Mouse (Mus musculus): ENCODE results near the gene Kcnma1.

Kcnma1 gene

DNA sequence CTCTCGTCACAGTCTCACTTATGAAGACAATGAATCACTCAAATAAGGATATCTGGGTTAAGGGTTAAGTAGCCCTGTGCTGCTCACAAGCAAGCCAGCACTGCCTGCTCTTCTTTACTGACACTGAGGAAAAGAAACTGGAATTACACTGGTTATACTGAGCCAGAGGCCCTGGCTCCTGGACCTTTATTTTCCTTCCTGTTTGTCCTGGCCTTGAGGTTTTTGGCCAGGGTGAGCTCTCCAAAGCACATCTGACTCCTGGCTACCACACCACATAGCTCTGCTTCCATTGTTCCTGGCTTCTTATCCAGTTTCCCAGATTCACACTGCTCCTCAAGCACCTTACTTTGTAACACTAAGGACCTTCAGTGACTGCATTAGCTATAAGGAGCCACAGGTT lies 242.5 kb downstream of the Kcnma1 start:
- no peak for DNase-seq

DNA sequence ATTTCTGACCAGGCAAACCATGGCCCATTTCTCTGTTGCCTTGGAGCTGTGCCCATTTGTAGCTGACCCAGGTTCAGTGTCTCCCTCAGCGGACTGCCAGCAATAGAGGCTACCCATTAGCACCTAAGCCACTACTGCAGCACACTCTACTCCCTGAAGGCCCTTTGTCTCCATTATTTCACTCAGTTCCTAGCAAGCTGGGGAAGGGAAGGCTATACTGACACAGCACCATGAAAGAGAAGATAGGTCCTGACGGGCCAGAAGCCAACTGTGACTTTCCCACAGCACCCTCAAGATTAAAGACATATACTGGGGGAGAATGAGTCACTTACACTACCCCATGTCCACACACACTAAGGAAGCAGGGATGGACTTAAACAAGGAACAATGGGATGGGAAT lies 251.8 kb downstream of the Kcnma1 start:
- no peak for DNase-seq

DNA sequence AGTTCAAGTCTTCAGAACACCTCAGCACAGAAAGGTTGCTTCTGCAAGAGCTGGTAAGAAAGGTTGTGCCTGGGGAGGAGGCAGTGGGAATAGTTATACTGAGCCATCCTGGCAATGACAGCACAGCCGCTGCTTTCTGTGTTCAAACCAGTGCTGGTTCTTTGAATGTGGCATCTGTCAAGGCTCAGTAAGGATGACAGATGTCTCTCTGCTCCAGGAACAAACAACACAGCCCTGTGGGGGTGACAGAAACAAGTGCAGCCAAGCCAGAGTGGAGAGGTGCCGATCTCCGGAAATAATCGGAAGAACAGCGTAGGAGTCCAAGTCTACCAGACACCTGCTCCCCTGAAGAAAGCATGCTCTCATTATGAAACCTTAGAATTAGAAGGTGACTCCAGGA lies 254.7 kb downstream of the Kcnma1 start:
- DNase-seq = no peak

DNA sequence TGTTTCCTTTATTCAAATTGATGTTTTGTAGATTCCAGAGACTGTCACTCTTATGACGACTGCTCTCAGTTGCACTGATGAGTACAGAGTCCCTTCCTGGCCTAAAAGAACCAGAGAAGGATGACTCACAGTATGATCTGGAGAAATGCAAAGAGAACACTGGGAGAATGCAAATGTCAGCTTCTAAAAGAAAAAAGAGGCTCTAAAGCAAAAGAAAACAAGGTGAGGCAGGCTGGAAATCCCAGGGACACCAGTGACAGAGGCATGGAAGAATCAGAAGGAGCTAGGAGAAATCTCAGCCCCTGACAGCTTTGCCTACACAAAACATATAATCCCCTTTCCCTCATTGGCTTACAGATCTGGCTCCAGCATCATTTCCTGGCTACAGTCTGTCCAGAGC lies 255.9 kb downstream of the Kcnma1 start:
- no peak for DNase-seq

DNA sequence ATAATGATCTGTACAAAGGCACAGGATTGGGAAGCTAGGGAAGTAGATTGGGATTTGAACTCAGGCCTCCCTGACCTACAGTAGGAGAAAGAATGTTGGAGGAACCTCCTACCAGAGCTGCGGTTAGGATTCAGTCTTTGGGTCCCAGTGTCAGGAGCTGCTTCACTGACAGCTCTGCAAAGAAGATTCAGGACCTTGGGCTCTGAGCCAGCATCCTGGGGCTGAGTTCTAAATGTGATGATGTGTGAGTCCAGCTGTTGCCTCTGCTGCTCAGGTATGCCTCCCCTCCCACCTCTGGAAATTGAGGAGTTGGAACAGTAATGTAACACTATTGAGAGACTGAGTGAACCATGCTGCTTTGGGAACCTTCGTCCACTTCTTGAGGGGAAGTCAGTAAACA lies 266.3 kb downstream of the Kcnma1 start:
- no peak for DNase-seq

DNA sequence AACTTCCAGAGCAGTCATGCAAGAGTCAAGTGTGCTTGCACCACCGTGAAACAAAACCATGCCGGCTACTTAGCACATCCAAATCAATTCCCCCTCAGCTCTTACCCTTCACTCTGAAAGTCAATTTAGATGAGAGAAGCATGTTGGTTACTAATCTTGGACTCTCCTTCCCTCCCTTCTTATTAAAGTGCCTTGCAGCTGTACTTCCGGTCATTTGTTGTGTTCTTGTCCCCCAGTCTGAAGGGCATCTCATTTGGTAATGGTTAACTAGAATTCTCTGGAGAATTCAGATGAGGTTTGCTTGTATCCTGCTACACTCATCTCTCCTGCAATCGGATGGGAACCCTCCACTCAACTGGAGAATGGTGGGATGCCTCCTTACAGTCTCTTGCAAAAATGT lies 267.3 kb downstream of the Kcnma1 start:
- DNase-seq = no peak

DNA sequence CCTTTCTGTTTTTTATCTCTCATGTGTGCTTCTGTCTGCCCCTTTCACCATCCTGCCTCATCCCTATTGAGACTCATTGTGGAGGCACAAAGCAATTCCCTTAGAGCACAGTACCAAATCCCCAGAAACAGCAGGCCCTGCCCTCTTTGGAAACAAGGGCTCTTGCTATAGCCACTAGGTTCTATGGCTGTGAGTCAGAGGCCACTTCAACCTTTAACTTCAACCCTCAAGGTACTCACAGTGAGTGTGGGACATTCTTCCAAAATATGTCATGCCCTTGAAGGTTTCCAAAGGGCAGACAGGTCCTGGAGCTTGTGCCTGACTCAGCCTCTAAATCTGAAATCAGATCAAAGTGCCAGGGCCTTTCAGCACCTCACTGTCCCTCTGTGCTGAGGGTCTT lies 272.8 kb downstream of the Kcnma1 start:
- no peak for DNase-seq

DNA sequence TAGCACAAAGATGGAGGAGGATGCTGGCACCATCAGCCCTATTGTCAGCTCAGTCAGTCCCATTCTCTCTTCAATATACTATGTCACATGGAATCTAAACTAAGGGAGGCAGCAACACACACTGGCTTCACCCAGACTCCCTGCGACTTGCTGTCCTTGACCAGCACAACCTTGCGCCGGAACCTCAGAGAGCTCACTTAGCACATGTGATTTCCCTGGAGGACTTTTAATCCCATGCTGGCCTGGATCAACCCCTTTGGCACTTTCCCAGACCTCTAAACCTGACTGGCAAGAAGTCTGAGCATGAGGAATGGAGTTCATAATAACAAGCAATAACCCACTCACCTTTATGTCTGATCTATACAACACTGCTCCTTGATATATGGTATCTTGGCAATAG lies 280.1 kb downstream of the Kcnma1 start:
- no peak for DNase-seq

DNA sequence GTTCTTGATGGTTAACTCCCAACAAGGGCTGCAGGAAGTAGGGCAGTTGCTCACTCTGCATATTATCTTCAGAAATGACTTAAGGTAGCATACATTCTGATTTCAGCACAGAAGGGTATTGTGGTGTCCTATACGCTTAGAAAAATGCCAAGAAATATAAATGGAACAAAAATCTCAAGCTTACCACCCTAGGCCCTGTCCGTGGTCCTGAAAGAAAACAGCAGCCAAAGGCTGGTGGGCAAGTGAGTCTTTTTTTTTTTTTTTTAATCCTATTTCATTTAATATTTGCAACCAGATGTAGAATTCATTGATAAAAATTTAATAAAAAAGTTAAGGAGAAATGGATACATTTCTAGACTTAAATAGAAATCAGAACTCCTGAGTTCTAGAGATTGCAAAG lies 284.9 kb downstream of the Kcnma1 start:
- DNase-seq = no peak

DNA sequence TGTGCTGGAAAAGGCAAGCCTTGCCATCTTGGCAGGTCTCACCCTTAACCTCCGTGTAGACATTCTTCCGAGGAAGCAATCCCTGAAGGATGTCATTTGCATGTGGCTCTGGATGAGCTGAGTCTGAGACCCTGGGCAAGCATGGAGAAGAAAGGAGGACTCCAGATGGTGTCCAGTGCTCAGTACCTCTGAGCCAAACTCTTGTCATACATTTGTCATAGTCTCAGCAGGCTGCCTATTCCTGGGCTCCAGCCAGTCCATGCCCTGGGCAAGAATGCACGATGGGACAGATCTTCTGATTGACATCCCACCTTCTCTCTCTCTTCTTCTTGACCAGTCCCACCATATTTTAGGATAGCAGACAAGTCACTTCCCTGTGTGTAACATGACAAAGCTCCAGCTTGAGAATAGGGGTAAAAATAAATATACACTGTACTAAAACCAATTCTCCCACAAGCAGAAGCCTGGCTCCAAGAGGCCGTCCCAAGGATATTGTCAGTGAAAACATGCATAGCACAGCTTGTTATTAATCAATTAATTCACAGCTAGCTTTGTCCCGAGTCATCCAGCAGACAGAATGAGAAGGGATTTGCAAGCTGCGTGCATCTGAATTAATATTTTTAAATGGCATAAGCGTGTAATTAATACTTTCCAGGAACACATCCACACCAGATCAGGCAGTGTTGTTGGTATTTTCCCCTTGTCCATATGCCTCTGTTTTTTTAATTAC lies 290.4 kb downstream of the Kcnma1 start:
- no peak for DNase-seq

DNA sequence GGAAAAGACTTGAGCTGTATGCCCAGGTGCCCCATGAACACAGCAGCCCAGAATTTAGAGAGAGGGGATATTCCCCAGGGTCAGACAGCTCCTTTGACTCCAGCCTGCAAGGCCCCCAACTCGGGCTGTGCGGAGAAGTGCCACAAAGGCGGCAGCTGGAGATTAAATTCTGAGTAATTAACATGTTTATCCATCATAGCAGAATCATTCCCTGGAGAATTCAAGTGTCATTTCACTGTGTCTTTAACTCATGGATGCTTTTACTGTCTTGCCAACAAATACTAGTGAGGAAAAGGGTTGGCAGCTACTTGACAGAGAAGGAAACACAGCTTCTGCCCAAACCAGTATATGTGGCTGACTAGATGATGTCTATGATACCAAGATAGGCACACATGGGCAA lies 295.0 kb downstream of the Kcnma1 start:
- no peak for DNase-seq

DNA sequence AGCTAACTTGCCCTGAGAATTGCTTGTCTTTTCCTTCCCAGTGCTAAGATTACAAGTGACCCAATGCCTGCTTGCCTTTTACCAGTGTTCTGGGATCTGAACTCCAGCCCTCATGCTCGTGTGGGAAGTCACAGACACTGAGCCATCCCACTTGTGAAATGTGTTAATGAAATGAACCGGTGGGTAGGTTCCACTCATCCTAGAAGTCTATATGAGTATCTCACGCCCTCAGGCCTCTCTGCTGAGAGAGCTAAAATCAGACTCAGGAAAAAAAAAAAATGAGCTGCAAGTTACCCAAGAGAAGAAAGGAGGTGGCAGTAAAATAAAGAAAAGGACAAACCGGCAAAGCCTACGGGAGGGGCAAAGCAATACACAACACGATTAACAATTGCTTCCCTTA lies 295.6 kb downstream of the Kcnma1 start:
- DNase-seq = no peak

DNA sequence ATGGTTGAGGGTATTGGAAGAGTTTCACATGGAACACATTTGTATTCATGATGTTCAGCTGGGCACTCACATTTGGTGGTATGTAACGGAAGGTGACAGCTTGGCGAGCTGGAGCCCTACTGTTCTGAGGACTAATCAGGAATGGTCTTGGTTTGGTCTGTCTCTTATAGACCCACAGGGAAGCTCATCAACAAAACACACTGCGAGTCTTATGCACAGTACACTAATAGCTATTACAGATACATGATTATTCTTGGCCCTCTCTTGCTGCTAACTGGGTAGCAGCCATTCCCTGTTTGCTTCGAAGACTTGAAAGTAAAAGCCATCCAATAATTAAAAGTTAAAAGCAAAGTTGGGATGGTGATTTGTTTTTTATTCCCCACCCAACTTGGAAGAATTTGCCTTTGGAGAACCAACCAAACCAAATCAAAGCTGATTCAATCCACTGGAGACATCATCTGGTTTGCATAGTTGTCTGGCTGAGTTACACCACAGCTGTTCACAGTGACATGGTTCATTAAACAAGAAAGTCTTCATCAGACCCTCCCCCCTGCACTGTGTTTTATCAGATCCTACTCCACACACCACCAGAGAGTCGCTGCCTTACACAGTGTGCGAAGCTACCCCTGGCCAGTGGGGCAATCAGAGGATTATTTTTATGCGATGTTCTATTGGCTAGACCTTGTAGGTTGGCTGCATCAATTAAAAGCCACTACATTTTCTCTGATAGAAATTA lies 299.7 kb downstream of the Kcnma1 start:
- DNase-seq = no peak

DNA sequence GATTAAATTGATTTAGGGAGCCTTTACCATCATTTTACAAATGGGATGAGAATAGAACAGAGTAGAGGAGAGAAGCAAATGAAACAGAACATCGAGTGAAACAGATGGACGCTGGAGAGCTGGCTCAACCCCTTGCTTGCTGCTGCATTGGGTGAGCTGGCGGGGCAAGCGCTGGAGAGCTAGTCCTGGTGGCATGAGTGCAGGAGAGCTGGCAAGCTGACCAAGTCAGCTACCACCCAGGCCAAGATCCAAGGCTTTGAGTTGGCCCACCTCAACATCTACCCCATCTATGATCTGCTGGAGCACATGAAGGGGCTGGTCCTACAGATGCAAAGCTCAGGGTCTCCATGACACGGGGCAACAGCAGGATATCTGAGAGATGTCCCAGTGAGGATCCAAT lies 301.4 kb downstream of the Kcnma1 start:
- no peak for DNase-seq

DNA sequence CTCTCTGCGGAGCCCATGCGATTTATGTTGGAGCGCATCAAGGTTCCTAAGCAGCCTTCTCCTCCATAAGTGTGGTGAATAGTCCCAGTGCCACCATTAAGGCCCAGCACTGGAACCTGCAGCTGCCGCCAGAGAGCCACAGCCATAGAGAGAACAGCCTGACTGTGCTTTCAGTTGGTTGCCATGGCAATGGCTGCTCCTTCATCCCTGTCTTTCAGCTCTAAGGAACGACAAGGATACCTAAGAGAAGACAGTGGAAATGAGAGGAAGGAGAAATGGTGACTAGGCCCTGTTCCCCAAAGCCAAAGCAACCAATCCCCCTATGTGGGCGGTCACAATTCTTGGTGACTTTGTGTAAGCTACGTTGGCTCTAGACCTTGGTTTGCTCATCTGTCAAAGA lies 303.3 kb downstream of the Kcnma1 start:
- DNase-seq = no peak

DNA sequence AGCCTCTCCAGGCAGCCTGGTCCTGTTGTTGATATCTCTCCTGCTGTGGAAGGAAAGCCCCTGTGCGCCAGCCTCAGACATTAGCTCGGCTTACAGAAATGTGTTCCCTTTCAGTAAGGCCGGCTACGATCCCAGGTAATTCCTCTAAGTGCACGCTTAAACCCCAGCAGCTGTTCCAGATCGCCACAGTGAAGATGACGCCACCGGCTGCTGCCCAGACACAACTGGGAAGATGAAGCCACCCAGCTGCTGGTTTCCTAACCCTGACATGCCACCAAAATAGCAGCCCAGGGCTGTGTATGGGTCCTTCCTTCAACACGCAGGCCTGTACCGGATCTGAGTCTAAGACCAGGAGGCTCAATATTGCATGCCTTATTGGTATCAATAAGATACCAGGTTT lies 307.5 kb downstream of the Kcnma1 start:
- no peak for DNase-seq

DNA sequence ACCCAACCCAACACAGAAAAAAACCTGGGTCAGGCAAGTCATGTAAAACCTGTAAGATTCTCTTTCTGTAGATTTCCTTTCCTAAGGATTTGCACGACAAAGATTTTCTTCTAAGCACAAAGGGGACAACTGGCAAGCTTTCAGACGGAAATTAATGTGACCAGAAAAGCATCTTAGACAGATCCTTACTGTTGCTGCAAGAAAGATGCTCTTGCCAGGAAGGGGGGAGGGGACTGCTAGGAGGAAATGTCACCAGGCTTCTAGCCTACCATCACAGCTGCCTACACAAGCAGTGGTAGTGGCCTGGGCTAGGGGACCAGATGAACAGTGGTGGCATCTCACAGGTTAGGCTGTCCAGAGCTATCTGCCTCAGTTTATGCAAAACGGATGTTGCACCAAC lies 308.6 kb downstream of the Kcnma1 start:
- no peak for DNase-seq

DNA sequence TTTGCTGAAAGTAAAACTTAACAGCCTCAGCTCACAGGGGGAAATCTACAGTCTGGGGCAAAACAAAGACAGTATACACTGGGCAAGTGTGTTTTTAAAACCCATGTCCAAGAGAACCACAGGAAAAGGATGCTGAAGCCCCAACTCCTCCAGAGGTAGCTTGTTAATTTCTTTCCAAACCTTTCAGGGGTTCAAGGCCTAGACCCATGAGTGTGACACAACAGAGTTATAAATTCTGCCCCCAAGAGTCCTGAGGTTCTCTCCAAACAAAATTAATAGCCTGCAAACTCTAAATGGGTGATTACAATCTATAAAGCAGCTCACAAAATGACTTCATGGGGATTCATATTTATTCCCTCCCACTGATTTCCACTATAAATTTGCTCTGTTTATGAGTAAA lies 310.0 kb downstream of the Kcnma1 start:
- DNase-seq = no peak

DNA sequence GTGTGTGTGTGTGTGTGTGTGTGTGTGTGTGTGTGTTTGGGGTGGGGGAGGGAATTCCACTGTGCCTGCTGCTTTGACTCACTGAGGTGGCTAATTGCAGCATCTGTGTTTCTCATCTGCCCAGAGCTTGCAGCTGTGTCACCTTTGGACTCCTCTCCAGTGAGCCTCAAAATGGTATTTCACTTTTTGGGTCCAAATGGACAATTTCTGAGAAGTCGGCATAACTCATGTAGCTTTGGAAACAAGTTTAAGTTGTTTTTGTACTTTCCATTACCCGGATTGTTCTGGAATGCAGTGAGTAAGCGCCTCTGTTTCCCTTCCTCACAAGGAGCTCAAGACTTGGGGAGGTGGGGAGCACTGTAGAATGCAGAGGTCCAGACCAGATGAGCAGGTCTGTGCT lies 317.9 kb downstream of the Kcnma1 start:
- DNase-seq = no peak

DNA sequence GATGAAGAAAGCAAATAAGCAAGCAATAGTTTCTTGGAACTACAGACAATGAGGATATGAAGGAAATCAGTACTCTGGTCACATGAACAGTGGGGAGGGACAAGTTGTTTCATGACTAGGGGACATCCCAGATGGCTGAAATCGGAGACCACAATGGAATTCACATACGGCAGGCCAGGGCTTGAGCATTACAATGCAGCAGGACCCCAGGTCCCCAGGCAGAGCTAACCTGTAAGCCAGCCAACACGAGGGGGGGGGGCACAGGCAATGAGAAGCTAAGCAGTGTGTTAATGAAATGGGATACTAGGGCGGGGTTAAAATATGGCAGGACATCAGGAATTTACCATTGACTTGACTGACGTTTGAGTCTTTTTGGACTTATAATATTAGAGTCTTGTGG lies 324.6 kb downstream of the Kcnma1 start:
- DNase-seq = no peak

DNA sequence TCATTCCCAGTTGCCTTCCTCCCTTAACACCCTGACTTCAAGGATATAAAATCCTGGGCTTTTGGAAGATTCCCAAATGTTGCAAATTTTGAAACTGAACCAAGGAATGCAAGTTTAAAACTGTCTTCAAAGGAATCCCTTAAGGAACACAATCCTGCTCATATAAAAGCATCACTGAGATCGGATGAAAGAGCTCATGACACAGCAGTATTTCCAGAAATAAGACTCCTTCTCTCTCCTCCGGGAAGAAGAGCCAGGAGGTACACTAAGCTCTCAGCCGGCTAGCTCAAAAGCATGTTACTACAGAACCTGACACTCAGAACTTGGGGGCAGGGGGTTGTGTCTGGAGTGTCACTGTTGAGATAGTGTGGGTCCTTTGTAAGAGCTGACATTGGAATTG lies 325.8 kb downstream of the Kcnma1 start:
- no peak for DNase-seq

DNA sequence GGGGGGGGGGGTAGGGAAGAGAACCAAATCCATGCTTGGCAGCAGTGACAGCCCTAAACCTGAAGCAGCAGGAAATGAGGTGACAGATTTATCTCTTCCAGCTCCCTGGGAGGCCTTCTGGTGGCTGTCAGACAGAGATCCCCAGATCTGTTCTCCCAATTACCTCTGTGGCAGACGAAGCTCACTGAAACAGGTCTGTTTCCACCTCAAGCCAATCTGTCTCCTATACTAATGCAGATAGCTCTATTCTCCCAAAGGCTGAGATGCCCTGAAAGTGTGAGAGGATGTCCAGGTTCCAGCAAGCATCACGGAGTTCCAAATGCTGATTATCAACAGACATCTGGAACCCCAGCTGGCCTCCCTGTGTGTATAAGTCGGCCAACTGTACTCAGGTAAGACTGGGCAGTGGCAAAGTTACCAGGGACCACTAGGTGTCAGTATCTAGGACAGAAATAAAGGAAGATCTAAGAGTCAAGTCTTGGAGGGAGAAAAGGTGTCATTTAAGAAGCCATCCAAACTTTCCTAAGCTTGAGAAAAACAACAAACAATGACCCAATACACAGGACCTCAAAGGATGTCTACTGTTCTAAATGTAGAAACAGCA lies 329.7 kb downstream of the Kcnma1 start:
- DNase-seq = no peak

DNA sequence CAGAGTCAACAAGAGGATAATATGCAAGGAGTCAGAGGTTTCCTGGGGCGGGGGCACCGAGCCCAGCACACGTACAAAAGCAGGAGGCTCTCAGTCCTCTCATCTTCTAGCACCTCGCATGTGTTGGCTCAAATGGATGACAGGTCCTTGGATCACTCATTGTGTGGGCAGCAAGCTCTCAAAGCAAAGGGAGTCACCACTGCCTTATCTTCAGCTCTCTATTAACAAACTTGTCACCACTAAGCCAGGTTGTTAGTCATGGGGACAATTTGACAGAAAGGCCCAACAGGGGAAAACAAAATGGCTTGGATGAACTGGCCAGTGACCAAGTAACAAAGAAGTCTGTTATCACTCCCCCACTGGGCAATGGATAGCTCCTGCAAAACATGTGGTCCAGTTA lies 331.5 kb downstream of the Kcnma1 start:
- DNase-seq = no peak

DNA sequence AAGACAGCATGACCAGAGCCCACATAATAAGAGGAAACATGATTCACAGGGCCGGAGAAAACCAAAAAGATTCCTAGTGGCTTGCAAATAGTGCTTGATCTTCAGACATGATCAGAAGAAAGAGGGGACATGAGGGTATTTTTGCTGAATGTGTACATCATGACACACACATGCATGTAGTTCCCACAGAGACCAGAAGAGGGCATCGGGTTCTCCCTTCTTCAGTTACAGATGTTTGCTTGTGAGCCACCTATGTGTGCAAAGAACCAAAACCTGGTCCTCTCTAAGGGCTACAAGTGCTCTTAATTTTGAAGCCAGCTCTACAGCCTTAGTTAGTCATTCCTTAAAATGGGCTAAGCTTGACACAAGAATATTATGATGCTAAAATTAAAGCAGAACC lies 334.9 kb downstream of the Kcnma1 start:
- no peak for DNase-seq

DNA sequence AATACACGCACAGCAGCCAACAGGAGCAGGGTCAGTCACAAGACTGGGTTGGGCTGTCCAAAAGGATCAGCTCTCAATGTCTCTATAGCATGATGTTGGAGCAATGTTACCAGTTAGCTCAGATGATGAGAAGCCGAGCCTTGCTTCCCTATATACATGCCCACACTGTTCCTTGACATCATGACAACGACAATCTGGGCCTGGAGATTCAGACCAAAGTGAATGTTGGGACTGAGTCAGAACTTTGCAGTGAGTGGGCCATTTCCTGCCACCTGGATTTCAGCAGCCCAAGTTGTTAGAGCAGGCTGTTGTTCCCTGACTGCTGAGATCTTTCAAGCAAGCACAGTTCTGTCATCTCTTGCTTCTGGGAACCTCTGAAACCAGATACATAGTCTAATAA lies 347.9 kb downstream of the Kcnma1 start:
- no peak for DNase-seq
